Mouse (Mus musculus) hindbrain, embryonic 15.5 days (tissue): ENCODE data around the gene Ccr9. TPM values are rescaled to one million over a fixed set of nuclear protein-coding genes. Genes with fewer than 3 reads are reported as not detected.
"Not testable (repeated sequence)": the region's sequence is repeated elsewhere in the genome, so short reads cannot be mapped to it uniquely, and the experiment has no call there.

Experiments
- ATAC-seq: fragments of 200-750 bp; cut with Nextera tagmentation; 2 replicates; pipeline ENCODE4 v1.8.0; 2017; ENCODE audit warnings: low read depth, moderate number of reproducible peaks, moderate TSS enrichment; ENCODE audit not compliant: low FRiP score
- H3K27ac ChIP-seq: fragments of 300-500 bp; sonication (generic); replicated peaks from 2 replicates; pipeline ENCODE4 v1.5.1; 2015; ENCODE audit warnings: mild to moderate bottlenecking, inconsistent platforms
- H3K27me3 ChIP-seq: fragments of 300-500 bp; sonication (generic); 2 replicates; pipeline ENCODE4 v1.6.1; 2015; ENCODE audit warnings: control low read depth, inconsistent platforms
- H3K36me3 ChIP-seq: fragments of 300-500 bp; sonication (generic); 2 replicates; pipeline ENCODE4 v1.6.1; 2015; ENCODE audit warnings: control low read depth, inconsistent platforms
- H3K4me1 ChIP-seq: fragments of 300-500 bp; sonication (generic); replicated peaks from 2 replicates; pipeline ENCODE4 v1.6.1; 2015; ENCODE audit warnings: control low read depth, inconsistent platforms
- H3K4me2 ChIP-seq: fragments of 300-500 bp; sonication (generic); 2 replicates; pipeline ENCODE4 v1.6.1; 2015; ENCODE audit warnings: moderate library complexity, mild to moderate bottlenecking, inconsistent platforms
- H3K4me3 ChIP-seq: fragments of 300-500 bp; sonication (generic); 2 replicates; pipeline ENCODE4 v1.5.1; 2015; ENCODE audit warnings: mild to moderate bottlenecking, inconsistent platforms
- H3K9ac ChIP-seq: fragments of 300-500 bp; sonication (generic); 2 replicates; pipeline ENCODE4 v1.6.1; 2015; ENCODE audit warnings: inconsistent platforms
- H3K9me3 ChIP-seq: fragments of 300-500 bp; sonication (generic); 2 replicates; pipeline ENCODE4 v1.6.1; 2016; ENCODE audit warnings: control low read depth, inconsistent platforms
- WGBS: fragments of 180-500 bp; shearing (Covaris S2); methylation state at CpG from one replicate; pipeline ENCODE4 v1.1.7; 2015; 5-methylcytosine and 5-hydroxymethylcytosine counted together
- polyA plus RNA-seq: library from polyadenylated mRNA; unstranded; fragments of >200 nt; fragmentation: Nextera tagmentation; extraction: Ambion mirVana; gene quantifications from 2 replicates; pipeline ENCODE4 v1.2.1, GENCODE M21; 2015

The Ccr9 gene
- polyA plus RNA-seq, 1 experiment from 2014 or later, result 0.25 TPM

DNA sequence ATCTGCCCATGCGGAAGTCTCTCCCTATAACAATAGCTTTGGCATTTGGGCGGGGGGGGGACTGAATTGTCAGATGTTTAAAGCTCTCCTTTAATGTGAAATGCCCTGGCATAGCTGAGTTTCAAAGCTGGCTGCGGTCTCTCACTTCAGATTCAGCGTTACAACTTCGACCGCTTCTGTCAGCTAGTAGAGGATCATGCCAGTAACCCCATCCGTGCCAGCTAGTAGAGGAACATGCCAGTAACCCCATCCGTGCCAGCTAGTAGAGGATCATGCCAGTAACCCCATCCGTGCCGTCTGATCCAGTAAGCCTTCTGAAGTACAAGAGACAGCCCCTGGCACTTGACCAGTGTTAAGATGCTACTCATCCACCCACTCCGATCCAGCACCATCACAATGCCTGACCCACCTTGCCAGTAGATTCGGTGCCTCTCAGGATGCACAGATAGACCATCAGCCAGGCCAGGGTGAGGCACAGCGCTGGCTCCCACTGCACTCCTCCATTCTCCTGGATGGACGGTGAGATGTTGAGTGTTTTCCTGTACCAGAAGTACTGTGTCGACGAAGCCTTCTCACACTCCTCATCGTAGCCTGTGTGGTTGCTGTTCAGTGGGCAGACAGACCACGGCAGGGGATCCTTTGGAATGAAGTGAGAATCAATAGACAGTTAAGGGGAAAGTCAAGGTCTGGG is 18.1 kb upstream of the Ccr9 start:
- not testable (repeated sequence) for ATAC-seq, H3K4me2 ChIP-seq, H3K9me3 ChIP-seq, H3K36me3 ChIP-seq, H3K9ac ChIP-seq, H3K4me3 ChIP-seq, H3K27me3 ChIP-seq, H3K27ac ChIP-seq, H3K4me1 ChIP-seq
- WGBS, result 82% methylated on average over 18 of the region's 18 CpGs

GRCm38 (mm10) chr9:123665645-123666044 is 12.6 kb upstream of the Ccr9 start:
- WGBS, result 57% methylated on average over 5 of the region's 5 CpGs

DNA sequence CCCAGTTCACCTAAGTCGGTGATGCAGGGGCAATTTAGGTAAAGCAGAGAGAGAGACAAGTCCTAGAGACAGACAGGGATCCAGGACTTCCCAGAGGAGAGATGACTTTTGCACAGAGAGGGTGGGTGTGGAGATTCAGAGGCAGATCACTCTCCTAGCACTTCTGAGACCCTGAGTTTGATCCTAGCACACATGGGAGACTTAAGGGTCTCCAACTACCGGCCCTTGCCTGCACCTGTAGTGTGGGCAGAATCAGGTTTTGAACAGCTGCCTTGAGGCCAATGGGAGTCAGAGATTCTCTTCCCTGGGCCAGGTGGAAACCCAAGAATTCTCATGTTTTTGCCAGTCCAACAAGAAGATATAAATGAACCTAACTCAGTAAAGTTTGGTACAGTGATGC is 959 bp downstream of the Ccr9 start:
- Histone ChIP-seq H3K9me3 (no peaks in the 10 kb centered on the region), H3K27ac (no peak overlapping the region), H3K4me3 (peak overlapping the region; percentile 48), H3K4me1 (peaks cover 12% of the 10 kb centered on the region), H3K4me2 (peak overlapping the region; percentile 83), H3K27me3 (peaks cover 57% of the 10 kb centered on the region), H3K36me3 (no peaks in the 10 kb centered on the region), H3K9ac (no peak overlapping the region)
- ATAC-seq, result no peak
- WGBS, result 30% methylated on average over 2 of the region's 2 CpGs

More at GRCm38 (mm10) chr9:123665645-123666044, 12.6 kb upstream of the Ccr9 start:
- H3K36me3 ChIP-seq, result no peaks in the 10 kb centered on the region
- H3K4me1 ChIP-seq, result no peaks in the 10 kb centered on the region
- H3K9ac ChIP-seq, result no peak overlapping the region
- H3K27me3 ChIP-seq, result no peaks in the 10 kb centered on the region
- H3K4me2 ChIP-seq, result no peak overlapping the region
- H3K4me3 ChIP-seq, result no peak overlapping the region
- no peak overlapping the region for H3K27ac ChIP-seq
- no peak for ATAC-seq
- no peaks in the 10 kb centered on the region for H3K9me3 ChIP-seq

DNA sequence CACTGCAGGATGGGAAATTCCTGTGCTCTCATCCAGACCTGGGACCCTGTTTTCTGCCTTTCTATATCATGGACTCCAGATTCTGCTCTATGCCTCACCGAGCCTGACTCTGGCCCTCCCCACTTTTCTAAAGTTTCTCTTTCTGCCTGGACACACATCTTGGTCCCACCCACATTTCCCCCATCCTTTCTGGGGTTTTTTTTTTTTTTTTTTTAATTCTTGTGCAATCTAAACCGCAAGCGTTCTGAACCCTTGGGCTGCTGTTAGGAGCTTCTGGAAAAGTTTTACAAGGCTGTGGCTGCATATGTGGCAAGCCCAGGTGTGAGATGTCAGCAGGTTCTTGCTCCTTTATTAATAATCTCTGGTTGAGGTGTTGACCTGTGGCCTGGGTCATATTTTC is 5.5 kb downstream of the Ccr9 start:
- ATAC-seq, result no peak
- no peaks in the 10 kb centered on the region for H3K9me3 ChIP-seq
- H3K4me3 ChIP-seq, result no peak overlapping the region
- peaks cover 18% of the 10 kb centered on the region for H3K27me3 ChIP-seq
- H3K4me1 ChIP-seq, result peaks cover 3% of the 10 kb centered on the region
- H3K27ac ChIP-seq, result no peak overlapping the region
- H3K36me3 ChIP-seq, result no peaks in the 10 kb centered on the region
- WGBS, result 63% methylated on average over 3 of the region's 3 CpGs
- H3K9ac ChIP-seq, result no peak overlapping the region
- H3K4me2 ChIP-seq, result no peak overlapping the region

DNA sequence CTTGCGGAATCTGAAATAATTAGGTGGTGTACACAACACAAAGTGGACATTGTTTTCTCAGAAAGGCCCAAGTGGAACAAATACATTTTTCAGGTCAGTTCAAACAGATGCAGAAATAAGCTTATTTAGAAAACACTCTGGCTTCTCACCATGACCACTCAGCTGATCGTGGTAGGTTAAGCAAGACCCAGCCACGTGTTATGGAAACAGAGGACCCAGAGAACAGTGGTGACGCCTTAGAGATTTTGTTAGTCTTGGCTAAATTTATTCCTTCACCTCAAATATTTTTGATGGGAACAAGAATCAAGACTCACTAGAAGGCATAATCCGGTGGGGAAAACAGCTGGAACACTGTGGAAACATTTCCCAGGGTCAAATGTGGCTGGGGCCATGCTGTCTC is 8.0 kb downstream of the Ccr9 start:
- Histone ChIP-seq H3K4me2 (no peak overlapping the region), H3K4me3 (no peak overlapping the region), H3K36me3 (no peaks in the 10 kb centered on the region), H3K27ac (no peak overlapping the region), H3K4me1 (no peaks in the 10 kb centered on the region), H3K27me3 (no peaks in the 10 kb centered on the region), H3K9ac (no peak overlapping the region), H3K9me3 (no peaks in the 10 kb centered on the region)
- ATAC-seq, result no peak
- 65% methylated on average over 5 of the region's 5 CpGs for WGBS

- no peak overlapping the region for H3K4me3 ChIP-seq
- WGBS, result 81% methylated on average over 1 of the region's 1 CpGs
- H3K27me3 ChIP-seq, result no peaks in the 10 kb centered on the region
- H3K27ac ChIP-seq, result no peak overlapping the region
- H3K9ac ChIP-seq, result no peak overlapping the region
- no peaks in the 10 kb centered on the region for H3K4me1 ChIP-seq
- H3K36me3 ChIP-seq, result no peaks in the 10 kb centered on the region; the same call in 1 of the 2 replicates
- no peak overlapping the region for H3K4me2 ChIP-seq
- ATAC-seq, result no peak
- H3K9me3 ChIP-seq, result no peaks in the 10 kb centered on the region
These were observed 10.0 kb downstream of the Ccr9 start for GRCm38 (mm10) chr9:123688227-123688626.

DNA sequence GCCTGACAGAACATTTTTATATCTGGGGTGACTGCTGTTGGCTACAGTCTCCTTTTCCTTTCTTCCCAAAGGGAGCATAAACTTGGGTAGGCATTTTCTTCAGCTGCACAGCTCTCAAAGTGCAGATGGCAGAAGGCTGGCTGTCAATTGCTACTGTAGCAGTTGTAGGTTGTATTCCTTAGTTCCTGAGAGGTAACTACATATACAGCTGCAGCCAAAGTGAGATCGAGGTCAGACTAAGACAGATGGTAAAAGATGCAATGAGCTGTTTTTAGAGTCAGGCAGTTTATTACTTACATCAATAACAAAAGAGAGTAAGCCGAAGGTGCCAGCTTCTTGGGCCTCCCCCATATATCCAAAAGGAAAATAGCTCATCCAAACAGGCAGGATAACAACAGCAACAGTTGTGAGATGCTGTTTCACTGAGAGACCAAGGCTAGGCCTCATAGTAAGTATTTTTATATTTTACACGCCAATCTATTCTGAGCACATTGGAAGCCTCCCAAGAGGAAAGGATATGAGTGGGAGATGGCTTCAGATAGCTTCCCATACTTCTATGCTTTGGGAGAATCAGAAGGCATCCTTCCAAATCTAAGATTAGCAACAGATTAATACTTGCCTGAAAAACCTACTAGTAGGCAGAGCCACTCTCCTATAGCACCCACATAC is 17.5 kb downstream of the Ccr9 start:
- WGBS, result 93% methylated on average over 3 of the region's 3 CpGs
- H3K9ac ChIP-seq, result no peak overlapping the region
- no peak overlapping the region for H3K4me3 ChIP-seq
- no peaks in the 10 kb centered on the region for H3K4me1 ChIP-seq
- no peaks in the 10 kb centered on the region for H3K27me3 ChIP-seq
- no peak for ATAC-seq
- H3K9me3 ChIP-seq, result no peaks in the 10 kb centered on the region
- no peak overlapping the region for H3K27ac ChIP-seq
- no peak overlapping the region for H3K4me2 ChIP-seq
- H3K36me3 ChIP-seq, result peaks cover 16% of the 10 kb centered on the region

- ATAC-seq, result no peak
- Histone ChIP-seq H3K9me3 (no peaks in the 10 kb centered on the region), H3K27me3 (no peaks in the 10 kb centered on the region), H3K4me2 (no peak overlapping the region), H3K9ac (no peak overlapping the region), H3K27ac (no peak overlapping the region), H3K4me1 (no peaks in the 10 kb centered on the region), H3K36me3 (peaks cover 42% of the 10 kb centered on the region), H3K4me3 (no peak overlapping the region)
- 88% methylated on average over 5 of the region's 5 CpGs for WGBS
These were observed 23.6 kb downstream of the Ccr9 start for GRCm38 (mm10) chr9:123701822-123702221.

GRCm38 (mm10) chr9:123709226-123709625 is 31.0 kb downstream of the Ccr9 start:
- Histone ChIP-seq H3K27ac (no peak overlapping the region), H3K4me3 (no peak overlapping the region), H3K4me1 (no peaks in the 10 kb centered on the region), H3K36me3 (peaks cover 49% of the 10 kb centered on the region), H3K27me3 (no peaks in the 10 kb centered on the region), H3K9ac (no peak overlapping the region), H3K4me2 (no peak overlapping the region), H3K9me3 (no peaks in the 10 kb centered on the region)
- 60% methylated on average over 2 of the region's 2 CpGs for WGBS
- no peak for ATAC-seq

DNA sequence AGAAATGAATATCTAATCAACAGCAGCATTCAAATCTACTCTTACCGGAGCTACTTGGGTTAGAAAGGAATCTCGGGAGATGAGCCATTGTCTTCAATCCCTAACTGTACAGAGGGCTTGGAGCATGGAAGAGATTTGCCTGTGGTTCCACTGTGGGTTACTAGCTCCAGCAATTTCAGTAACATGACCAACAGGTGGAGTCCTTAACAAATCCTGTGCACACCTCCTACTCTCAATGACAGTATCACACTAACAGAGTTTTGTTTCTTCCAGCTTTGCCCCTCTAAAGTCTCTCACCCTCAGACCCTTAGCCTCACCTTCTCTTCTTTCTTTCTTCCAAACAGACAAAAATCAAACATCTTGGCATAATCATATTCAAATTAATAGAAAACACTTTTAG is 34.9 kb downstream of the Ccr9 start:
- Histone ChIP-seq H3K4me1 (peaks cover 17% of the 10 kb centered on the region), H3K4me3 (no peak overlapping the region), H3K27me3 (no peaks in the 10 kb centered on the region), H3K9ac (no peak overlapping the region), H3K27ac (no peak overlapping the region), H3K36me3 (peaks cover 28% of the 10 kb centered on the region), H3K4me2 (no peak overlapping the region), H3K9me3 (no peaks in the 10 kb centered on the region)
- ATAC-seq, result no peak
- WGBS, result 88% methylated on average over 2 of the region's 2 CpGs

DNA sequence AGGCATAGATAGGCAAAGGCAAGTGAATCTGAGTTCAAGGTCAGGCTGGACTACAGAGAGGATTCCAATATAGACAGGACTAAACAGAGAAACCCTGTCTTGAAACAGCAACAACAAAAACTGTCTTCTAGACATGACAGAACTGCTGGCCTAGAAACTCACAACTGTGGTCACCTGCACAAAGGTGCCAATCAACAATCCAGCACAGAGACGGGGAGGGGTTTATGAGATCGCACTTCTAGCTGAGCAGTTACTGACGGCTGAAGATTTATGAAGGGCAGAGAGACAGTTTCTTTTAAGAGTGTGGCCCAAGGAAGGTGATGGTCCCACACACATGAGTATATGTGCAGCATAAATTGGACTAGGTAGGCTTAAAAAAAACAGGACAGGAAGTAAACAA is 38.1 kb downstream of the Ccr9 start:
- ATAC-seq, result no peak
- Histone ChIP-seq H3K27me3 (peaks cover 3% of the 10 kb centered on the region; the same call in 1 of the 2 replicates), H3K4me1 (peaks cover 18% of the 10 kb centered on the region), H3K4me2 (peak overlapping the region; percentile 58), H3K27ac (no peak overlapping the region), H3K9me3 (no peaks in the 10 kb centered on the region), H3K36me3 (peaks cover 9% of the 10 kb centered on the region; the same call in 1 of the 2 replicates), H3K9ac (no peak overlapping the region), H3K4me3 (peak overlapping the region; percentile 100)
- WGBS, result 70% methylated on average over 3 of the region's 3 CpGs

DNA sequence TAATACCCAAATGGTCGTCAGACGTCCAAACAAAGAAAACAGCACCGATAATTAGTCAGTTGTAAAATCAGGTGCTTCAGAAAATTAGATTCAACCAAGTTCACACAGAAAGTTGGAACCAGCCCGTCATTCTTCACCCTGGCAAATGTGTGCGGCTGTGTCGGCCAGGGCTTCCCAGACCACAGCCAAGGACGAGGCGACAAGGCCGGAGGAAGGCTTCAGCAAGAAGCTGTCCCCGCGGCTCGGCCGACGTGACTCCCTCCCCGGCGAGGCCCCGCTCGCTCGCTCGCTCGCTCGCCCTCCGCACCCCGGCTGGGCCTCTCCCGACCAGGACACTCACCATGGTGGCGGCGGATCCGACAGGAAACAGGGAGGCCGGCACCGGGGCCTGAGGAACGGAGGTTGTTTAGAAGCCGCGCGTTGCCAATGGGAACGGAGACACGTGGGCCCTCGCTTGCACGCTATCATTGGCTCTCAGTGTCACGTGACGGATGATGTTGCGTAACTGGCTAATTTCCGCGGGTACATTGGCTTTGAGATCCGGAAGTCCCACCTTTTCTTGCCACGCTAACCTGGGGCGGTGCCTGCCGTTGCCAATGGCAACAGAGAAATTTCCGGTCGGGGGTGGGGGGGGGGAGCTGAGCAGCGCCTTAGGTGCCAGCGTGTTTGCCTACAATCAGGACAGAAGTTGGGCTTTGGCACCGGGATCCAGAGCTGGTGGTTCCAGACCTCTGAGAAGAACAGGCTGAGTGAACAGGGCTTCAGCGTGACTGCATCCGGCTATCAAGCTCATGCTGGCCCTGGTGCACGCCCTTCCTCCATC is 39.2 kb downstream of the Ccr9 start, which contains the start of gene Lztfl1:
Lztfl1 (minus strand) TSS at position 512 of the 823 bp plus-strand sequence.
- peak; percentile 100 for ATAC-seq
- H3K27me3 ChIP-seq, result peaks cover 3% of the 10 kb centered on the region; the same call in 1 of the 2 replicates
- under 1% methylated on average over 55 of the region's 55 CpGs for WGBS
- H3K4me2 ChIP-seq, result peak within 1 kb of the TSS; percentile 65
- H3K27ac ChIP-seq, result peak within 1 kb of the TSS; percentile 78
- peak within 1 kb of the TSS; percentile 100 for H3K4me3 ChIP-seq
- H3K4me1 ChIP-seq, result peaks cover 18% of the 10 kb centered on the region
- H3K36me3 ChIP-seq, result 0 out of 2 replicates have a peak, but pooled peaks cover 1% of the 10 kb centered on the region
- no peaks in the 10 kb centered on the region for H3K9me3 ChIP-seq
- H3K9ac ChIP-seq, result peak within 1 kb of the TSS; percentile 97
